Mouse (Mus musculus) liver, adult 2 months (tissue): ENCODE measurements around the gene Lrfn3. TPM values are rescaled to one million over a fixed set of nuclear protein-coding genes. Genes with fewer than 3 reads are reported as not detected.
A peak's percentile ranks its signal among the peaks of the same experiment; 100 is the strongest.

ENCODE experiments used
- DNase-seq: peaks from one replicate; pipeline ENCODE4 v3.0.0-alpha.2; 2011; ENCODE audit warnings: low read depth, low spot score; ENCODE audit errors: extremely low read depth
- H3K27ac ChIP-seq: fragments of 200-500 bp; replicated peaks from 2 replicates; pipeline ENCODE4 v1.5.1; 2012; ENCODE audit warnings: low read depth, mild to moderate bottlenecking, control low read depth, inconsistent platforms, low read length; ENCODE audit not compliant: insufficient read depth
- H3K27me3 ChIP-seq: fragments of 200-500 bp; 2 replicates; pipeline ENCODE4 v1.6.1; 2012; ENCODE audit warnings: mild to moderate bottlenecking, moderate library complexity, low read length, inconsistent platforms; ENCODE audit not compliant: control insufficient read depth, insufficient read depth
- H3K36me3 ChIP-seq: fragments of 200-500 bp; 2 replicates; pipeline ENCODE4 v1.6.1; 2012; ENCODE audit warnings: low read length, inconsistent platforms; ENCODE audit not compliant: control insufficient read depth, insufficient read depth
- H3K4me1 ChIP-seq: fragments of 200-500 bp; 2 replicates; pipeline ENCODE4 v1.6.1; 2011; ENCODE audit warnings: low read length; ENCODE audit not compliant: control insufficient read depth, insufficient read depth
- H3K4me3 ChIP-seq: fragments of 200-500 bp; 2 replicates; pipeline ENCODE4 v1.5.1; 2011; ENCODE audit warnings: low read depth, mild to moderate bottlenecking, control low read depth, low read length, moderate library complexity; ENCODE audit not compliant: insufficient read depth
- H3K79me2 ChIP-seq: fragments of 200-500 bp; 2 replicates; pipeline ENCODE4 v1.6.1; 2012; ENCODE audit warnings: inconsistent platforms, mild to moderate bottlenecking, low read length, moderate library complexity; ENCODE audit not compliant: control insufficient read depth, insufficient read depth
- H3K9ac ChIP-seq: fragments of 200-500 bp; 2 replicates; pipeline ENCODE4 v1.6.1; 2012; ENCODE audit warnings: low read depth, mild to moderate bottlenecking, control low read depth, inconsistent platforms, low read length
- CTCF ChIP-seq: fragments of 200-500 bp; IDR thresholded peaks from 2 replicates; pipeline ENCODE4 v1.5.1; 2011; ENCODE audit warnings: low read depth, low read length, control low read depth
- POLR2A ChIP-seq: fragments of 200-500 bp; IDR thresholded peaks from 2 replicates; pipeline ENCODE4 v1.6.1; 2011; ENCODE audit warnings: low read length, control low read depth; ENCODE audit not compliant: insufficient read depth; ENCODE audit errors: extremely low read depth
- WGBS: fragments of 180-500 bp; shearing (Covaris S2); methylation state at CpG from one replicate; pipeline ENCODE4 v1.1.7; 2018; 5-methylcytosine and 5-hydroxymethylcytosine counted together
- polyA plus RNA-seq: library from polyadenylated mRNA; depleted of rRNA; stranded (reverse); fragments of >200 nt; gene quantifications from 2 replicates; pipeline ENCODE4 v1.2.3, GENCODE M21; 2012
- total RNA-seq: library from RNA; depleted of rRNA; stranded (reverse); fragments of >200 nt; gene quantifications from 2 replicates; pipeline ENCODE4 v1.2.3, GENCODE M21; 2014

Lrfn3 gene
- total and polyA plus RNA-seq, 2 experiments, result 0.74 to 12.9 TPM

DNA sequence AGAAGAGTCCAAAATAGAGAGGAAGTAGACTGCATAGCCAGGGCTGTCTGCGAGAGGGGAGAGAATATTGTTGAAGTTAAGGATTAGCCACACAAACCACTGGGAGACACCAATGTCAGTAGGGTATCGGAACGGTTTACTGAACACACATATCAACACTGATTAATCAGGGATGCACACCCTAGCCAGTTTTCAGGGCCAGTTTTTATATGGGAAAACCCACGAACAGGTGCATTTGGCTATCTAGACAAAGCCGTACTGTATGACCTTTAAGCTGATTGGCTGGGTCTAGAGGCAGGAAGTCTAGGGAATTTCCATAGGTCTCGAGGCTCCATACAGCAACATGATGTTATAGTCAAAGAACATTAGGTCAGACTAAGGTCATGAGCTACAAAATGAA is 39.7 kb downstream of the Lrfn3 start:
- no peak for TF ChIP-seq POLR2A
- no peak for TF ChIP-seq CTCF
- no peak for DNase-seq
- 5% methylated on average over 6 of the region's 6 CpGs for WGBS

DNA sequence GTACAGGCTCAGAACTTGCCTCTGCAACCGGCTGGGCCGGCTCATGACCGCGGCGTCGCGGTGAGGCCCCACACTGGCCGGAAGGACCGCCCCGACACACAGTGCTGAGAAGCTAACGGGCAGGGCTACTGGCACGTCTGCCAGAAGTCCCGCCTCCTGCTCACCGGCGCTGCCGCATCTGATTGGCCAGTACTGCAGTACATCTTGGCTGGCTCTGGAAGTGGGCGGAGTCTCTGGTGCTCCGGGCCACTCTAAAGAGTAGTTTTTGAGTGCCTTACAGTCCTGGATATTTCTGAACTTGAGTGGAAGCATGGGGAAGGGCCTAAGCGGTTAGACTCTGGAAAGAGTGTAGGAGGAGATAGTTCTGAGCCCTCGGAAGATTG is 40.3 kb downstream of the Lrfn3 start:
- TF ChIP-seq CTCF (no peak), POLR2A (peak; percentile 92)
- WGBS, result 1% methylated on average over 20 of the region's 20 CpGs
- Histone ChIP-seq H3K27ac (peak overlapping the region; percentile 75), H3K27me3 (no peaks in the 10 kb centered on the region), H3K4me3 (peak overlapping the region; percentile 74), H3K79me2 (no peaks in the 10 kb centered on the region), H3K36me3 (no peaks in the 10 kb centered on the region), H3K4me1 (peaks cover 14% of the 10 kb centered on the region), H3K9ac (peak overlapping the region; percentile 92)
- peak; percentile 94 for DNase-seq

More for the DNA sequence above, 39.7 kb downstream of the Lrfn3 start:
- H3K4me1 ChIP-seq, result peaks cover 14% of the 10 kb centered on the region
- H3K27me3 ChIP-seq, result no peaks in the 10 kb centered on the region
- H3K79me2 ChIP-seq, result no peaks in the 10 kb centered on the region
- no peak overlapping the region; the same call in 1 of the 2 replicates for H3K4me3 ChIP-seq
- H3K27ac ChIP-seq, result peak overlapping the region; percentile 72
- H3K36me3 ChIP-seq, result no peaks in the 10 kb centered on the region
- H3K9ac ChIP-seq, result peak overlapping the region; percentile 54; the same call in 1 of the 2 replicates

DNA sequence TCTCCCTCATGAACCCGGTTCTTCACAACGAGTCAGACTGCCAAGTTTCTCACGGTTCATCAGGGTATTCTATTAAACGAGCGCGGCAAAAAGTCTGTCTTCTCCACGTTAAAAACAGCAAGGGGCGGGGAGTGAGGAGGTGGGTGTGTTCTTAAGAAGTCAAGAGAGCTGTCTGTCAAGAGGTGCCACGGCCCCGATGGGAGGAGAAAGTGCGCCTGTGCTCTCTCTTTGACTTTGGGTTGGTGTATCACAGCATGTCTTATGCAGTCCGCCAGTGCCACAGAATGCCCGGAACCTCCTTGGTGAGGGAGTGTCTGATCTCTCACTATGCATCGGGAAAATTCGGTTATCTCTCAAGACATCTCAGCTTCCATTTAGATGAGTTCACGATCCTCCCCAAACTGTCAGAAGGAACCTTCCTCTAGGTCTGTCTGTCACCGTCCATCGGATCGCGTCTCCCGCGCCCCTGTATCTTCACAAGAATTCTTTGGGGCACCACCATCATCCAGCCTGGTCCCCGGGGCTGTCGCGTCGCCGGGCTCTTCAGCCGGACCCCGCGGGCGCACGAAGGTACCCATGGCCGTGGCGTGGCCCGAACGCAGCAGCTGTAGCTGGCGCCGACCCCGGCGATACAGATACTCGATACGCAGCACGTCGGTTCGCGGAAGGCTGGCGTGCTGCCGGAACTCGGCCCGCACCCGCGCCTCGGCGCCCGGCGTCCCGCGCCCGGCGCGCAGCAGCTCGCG is 40.9 kb downstream of the Lrfn3 start, which contains the start of gene E130208F15Rik:
E130208F15Rik (plus strand) TSS at position 202 of the 746 bp plus-strand sequence.
- peak; percentile 83 for DNase-seq
- Histone ChIP-seq H3K27me3 (no peaks in the 10 kb centered on the region), H3K9ac (peak within 1 kb of the TSS; percentile 92), H3K36me3 (no peaks in the 10 kb centered on the region), H3K27ac (peak within 1 kb of the TSS; percentile 75), H3K4me3 (peak within 1 kb of the TSS; percentile 74), H3K79me2 (no peaks in the 10 kb centered on the region), H3K4me1 (peaks cover 14% of the 10 kb centered on the region)
- WGBS, result under 1% methylated on average over 63 of the region's 63 CpGs
- TF ChIP-seq POLR2A, result 0 out of 2 replicates have a peak, but pooled peaks have one; percentile 19
- no peak for TF ChIP-seq CTCF

- no peaks in the 10 kb centered on the region for H3K79me2 ChIP-seq
- H3K27ac ChIP-seq, result peak overlapping the region; percentile 75
- peak; percentile 87 for DNase-seq
- no peaks in the 10 kb centered on the region for H3K27me3 ChIP-seq
- H3K36me3 ChIP-seq, result no peaks in the 10 kb centered on the region
- TF ChIP-seq CTCF (no peak), POLR2A (no peak)
- H3K9ac ChIP-seq, result no peak overlapping the region; the same call in 1 of the 2 replicates
- H3K4me1 ChIP-seq, result peaks cover 14% of the 10 kb centered on the region
- WGBS, result 23% methylated on average over 2 of the region's 2 CpGs
- H3K4me3 ChIP-seq, result no peak overlapping the region
Observed at GRCm38 (mm10) chr7:30320946-30321345, 41.6 kb downstream of the Lrfn3 start.

DNA sequence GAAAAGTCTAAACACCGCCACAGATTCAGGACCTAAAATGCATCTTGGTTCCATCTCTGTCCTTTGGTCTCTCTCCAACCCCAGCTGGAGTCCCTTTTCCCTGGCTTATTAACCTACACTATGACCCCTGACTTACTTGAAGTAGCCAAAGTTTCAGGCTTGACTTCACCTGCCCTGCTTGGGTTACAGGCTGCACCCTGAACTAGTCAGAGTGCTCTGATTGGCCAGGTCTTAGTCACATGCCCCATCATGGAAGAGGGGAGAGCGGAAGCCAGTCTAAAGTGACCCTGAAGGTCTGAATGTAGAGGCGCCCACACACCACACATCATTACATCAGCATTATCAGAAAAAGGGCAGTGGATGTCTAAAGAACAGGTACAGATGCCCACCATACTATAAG is 44.4 kb downstream of the Lrfn3 start:
- H3K79me2 ChIP-seq, result peaks cover 4% of the 10 kb centered on the region; the same call in 1 of the 2 replicates
- 94% methylated on average over 3 of the region's 3 CpGs for WGBS
- no peak overlapping the region for H3K4me3 ChIP-seq
- DNase-seq, result no peak
- no peak overlapping the region for H3K27ac ChIP-seq
- no peaks in the 10 kb centered on the region for H3K27me3 ChIP-seq
- TF ChIP-seq CTCF (no peak), POLR2A (no peak)
- H3K9ac ChIP-seq, result no peak overlapping the region
- H3K4me1 ChIP-seq, result peaks cover 17% of the 10 kb centered on the region
- no peaks in the 10 kb centered on the region for H3K36me3 ChIP-seq
